Mouse (Mus musculus) right cerebral cortex, adult 2 months (tissue): Measurements from ENCODE around the gene Abhd16a.

Source experiments
- DNase-seq, 2 experiments: peaks; one replicate each; pipeline ENCODE4 v3.0.0; 2021 to 2022; ENCODE audit warnings: low spot score in 2 of 2

Gene Abhd16a

GRCm38 (mm10) chr17:35083929-35084497, 5.0 kb upstream of the Abhd16a start:
- DNase-seq: no peak

- DNase-seq: no peak
Measured at GRCm38 (mm10) chr17:35085208-35085865, 3.7 kb upstream of the Abhd16a start, which contains the start of gene Ly6g6f. Gene Ly6g6f (minus strand): TSS chr17:35085610.

- no peak for DNase-seq
Measured at GRCm38 (mm10) chr17:35088151-35088550, 912 bp upstream of the Abhd16a start.

GRCm38 (mm10) chr17:35090166-35090932, 1.3 kb downstream of the Abhd16a start:
- DNase-seq: no peak

- DNase-seq: no peak
Measured at GRCm38 (mm10) chr17:35092403-35093198, 3.5 kb downstream of the Abhd16a start.

- DNase-seq: no peak
Measured at GRCm38 (mm10) chr17:35094475-35095365, 5.7 kb downstream of the Abhd16a start.

GRCm38 (mm10) chr17:35096597-35096996, 7.5 kb downstream of the Abhd16a start:
- DNase-seq: no peak

- DNase-seq: peak; percentile 64 to 69
Measured at GRCm38 (mm10) chr17:35097164-35097655, 8.1 kb downstream of the Abhd16a start.

- DNase-seq: no peak
Measured at GRCm38 (mm10) chr17:35100196-35100765, 11.2 kb downstream of the Abhd16a start.

GRCm38 (mm10) chr17:35101161-35101560, 12.1 kb downstream of the Abhd16a start:
- no peak for DNase-seq

GRCm38 (mm10) chr17:35102299-35102698, 13.2 kb downstream of the Abhd16a start:
- DNase-seq: no peak

GRCm38 (mm10) chr17:35103221-35103690, 14.2 kb downstream of the Abhd16a start:
- DNase-seq: no peak

- no peak for DNase-seq
Measured at GRCm38 (mm10) chr17:35104079-35104478, 15.0 kb downstream of the Abhd16a start.

GRCm38 (mm10) chr17:35104754-35105153, 15.7 kb downstream of the Abhd16a start:
- no peak for DNase-seq

- no peak for DNase-seq
Measured at GRCm38 (mm10) chr17:35105740-35106389, 16.8 kb downstream of the Abhd16a start.

- no peak for DNase-seq
Measured at GRCm38 (mm10) chr17:35106522-35106921, 17.5 kb downstream of the Abhd16a start.

GRCm38 (mm10) chr17:35108097-35108496, 19.0 kb downstream of the Abhd16a start, which contains the start of gene Ly6g5c:
Gene Ly6g5c (plus strand): TSS chr17:35108279.
- no peak for DNase-seq

GRCm38 (mm10) chr17:35111774-35112173, 22.7 kb downstream of the Abhd16a start:
- no peak for DNase-seq
